8 mouse cellular contexts compared by ENCODE assay signal in the genomic region with DNA sequence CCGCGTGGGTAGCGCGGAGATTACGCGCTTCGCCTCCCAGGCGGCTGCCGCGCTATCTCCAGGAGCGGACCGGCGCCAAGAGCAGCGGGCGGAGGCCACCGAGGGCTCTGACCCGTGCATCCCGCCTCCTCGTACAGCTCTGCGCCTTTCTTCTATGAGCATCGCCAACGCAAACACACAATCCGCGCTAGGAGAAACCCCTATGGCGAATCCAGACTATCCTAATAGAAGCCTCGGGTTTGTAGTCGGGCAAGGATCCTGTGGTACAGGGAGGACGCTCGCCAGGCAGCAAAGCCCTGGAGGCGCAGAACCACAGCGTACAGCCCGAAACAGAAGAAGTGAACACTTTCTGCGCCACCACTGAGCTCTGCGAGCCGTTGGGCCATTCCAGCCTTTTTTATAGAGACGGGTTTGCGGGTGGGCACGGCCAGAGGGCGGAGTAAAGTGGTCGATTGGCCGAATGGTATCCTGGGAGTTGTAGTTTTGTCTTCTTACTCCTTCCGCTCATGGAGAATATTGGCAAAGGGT.
DNase-seq lines count a peak whose midpoint lies in the region; ATAC-seq and TF ChIP-seq lines count a peak whose summit lies in the region.

No protein-coding gene starts in this region.

- no peaks in the 10 kb centered on the region for H3K36me3 ChIP-seq in heart, embryonic 14.5 days (ENCODE audit: control insufficient read depth, insufficient read depth, low read length)
- no peaks in the 10 kb centered on the region for H3K36me3 ChIP-seq in kidney, postnatal 0 days (ENCODE audit: insufficient read depth, low read length)
- no peaks in the 10 kb centered on the region for H3K36me3 ChIP-seq in liver, adult 2 months (ENCODE audit: control insufficient read depth, insufficient read depth, low read length)

- under 1% methylated on average over 42 of the region's 42 CpGs for WGBS in heart, embryonic 14.5 days
- under 1% methylated on average over 42 of the region's 42 CpGs for WGBS in kidney, postnatal 0 days
- WGBS in liver, adult 2 months, result under 1% methylated on average over 42 of the region's 42 CpGs

- no peaks in the 10 kb centered on the region for H3K4me1 ChIP-seq in bone marrow macrophage, adult 2 months (ENCODE audit: control insufficient read depth, insufficient read depth, low read length)
- peaks cover 4 to 6% of the 10 kb centered on the region in 2 experiments; a peak in 1 of 4 replicates for H3K4me1 ChIP-seq in heart, embryonic 14.5 days (ENCODE audit: control insufficient read depth in 2 of 2, insufficient read depth in 2 of 2, low read length in 2 of 2)
- H3K4me1 ChIP-seq in kidney, postnatal 0 days (replicated peaks; ENCODE audit: insufficient read depth, low read length), result peaks cover 7% of the 10 kb centered on the region; the same call in 1 of the 2 replicates
- no peaks in the 10 kb centered on the region for H3K4me1 ChIP-seq in liver, adult 2 months (ENCODE audit: control insufficient read depth, insufficient read depth, low read length)

- no peaks in the 10 kb centered on the region for H3K9me3 ChIP-seq in heart, embryonic 14.5 days (ENCODE audit: control insufficient read depth, low read length)
- H3K9me3 ChIP-seq in kidney, postnatal 0 days (replicated peaks; ENCODE audit: low read length), result no peaks in the 10 kb centered on the region

- peak overlapping the region; percentile 75 for H3K9ac ChIP-seq in heart, embryonic 14.5 days (ENCODE audit: low read length)
- peak overlapping the region; percentile 63 for H3K9ac ChIP-seq in kidney, postnatal 0 days (ENCODE audit: low read depth, low read length)
- H3K9ac ChIP-seq in liver, adult 2 months (ENCODE audit: low read depth, low read length), result peak overlapping the region; percentile 47

- peaks cover 4% of the 10 kb centered on the region; the same call in 1 of the 2 replicates for H3K79me2 ChIP-seq in liver, adult 2 months (ENCODE audit: control insufficient read depth, insufficient read depth, low read length)

- peak; percentile 79 for ATAC-seq in heart, embryonic 14.5 days (ENCODE audit: insufficient number of reproducible peaks, insufficient read depth, low FRiP score, low read depth)
- ATAC-seq in kidney, postnatal 0 days (replicated peaks; ENCODE audit: low FRiP score, low read depth), result peak; percentile 78
- 0 out of 2 replicates have a peak, but pooled peaks have one; percentile 37 for ATAC-seq in monocyte, adult 5-6 weeks (replicated peaks; ENCODE audit: insufficient number of reproducible peaks, low FRiP score, low TSS enrichment, poor library complexity, severe bottlenecking)

- DNase-seq in B cell, adult 2 months, result peak; percentile 58 to 64
- peak; percentile 77 for DNase-seq in fibroblast of lung, adult 2 months (ENCODE audit: low read depth)
- DNase-seq in kidney, postnatal 0 days (ENCODE audit: low spot score), result peak; percentile 93
- peak; percentile 74 for DNase-seq in liver, adult 2 months (ENCODE audit: extremely low read depth, low read depth, low spot score)
- DNase-seq in spleen, postnatal 36 days (ENCODE audit: low spot score in 2 of 2), result peak; percentile 50 to 62

- peak overlapping the region; percentile 96 for H3K4me2 ChIP-seq in heart, embryonic 14.5 days (ENCODE audit: low read length)
- peak overlapping the region; percentile 92 for H3K4me2 ChIP-seq in kidney, postnatal 0 days (ENCODE audit: low read length)

- no peak for TF ChIP-seq POLR2A in bone marrow macrophage, adult 2 months (IDR thresholded peaks at IDR 0.05; ENCODE audit: borderline replicate concordance, low read depth, low read length)
- peak; percentile 91 for TF ChIP-seq POLR2A in liver, adult 2 months (IDR thresholded peaks at IDR 0.05; ENCODE audit: extremely low read depth, insufficient read depth, low read length)

- no peak for TF ChIP-seq CTCF in bone marrow macrophage, adult 2 months (IDR thresholded peaks at IDR 0.05; ENCODE audit: low read depth, low read length)
- TF ChIP-seq CTCF in kidney, postnatal 0 days (IDR thresholded peaks at IDR 0.05; ENCODE audit: low read depth), result no peak
- TF ChIP-seq CTCF in liver, adult 2 months (IDR thresholded peaks at IDR 0.05; ENCODE audit: low read depth, low read length), result no peak

- H3K27ac ChIP-seq in bone marrow macrophage, adult 2 months (ENCODE audit: insufficient read depth, low read depth, low read length), result no peak overlapping the region
- peak overlapping the region; percentile 23 to 60; a peak in 3 of 4 replicates for H3K27ac ChIP-seq in heart, embryonic 14.5 days (replicated peaks in 1 of 2; ENCODE audit: control insufficient read depth in 1 of 2, insufficient read depth in 1 of 2, low read depth in 2 of 2, low read length in 2 of 2)
- peak overlapping the region; percentile 65; the same call in 1 of the 2 replicates for H3K27ac ChIP-seq in kidney, postnatal 0 days
- H3K27ac ChIP-seq in liver, adult 2 months (replicated peaks; ENCODE audit: insufficient read depth, low read depth, low read length), result peak overlapping the region; percentile 63

- peaks cover 7% of the 10 kb centered on the region; the same call in 1 of the 2 replicates for H3K27me3 ChIP-seq in heart, embryonic 14.5 days (ENCODE audit: control insufficient read depth, insufficient read depth, low read length)
- H3K27me3 ChIP-seq in kidney, postnatal 0 days (ENCODE audit: insufficient read depth, low read length), result peaks cover 2% of the 10 kb centered on the region; the same call in 1 of the 2 replicates
- H3K27me3 ChIP-seq in liver, adult 2 months (ENCODE audit: control insufficient read depth, insufficient read depth, low read length), result no peaks in the 10 kb centered on the region

- H3K4me3 ChIP-seq in bone marrow macrophage, adult 2 months (ENCODE audit: insufficient read depth, low read length), result peak overlapping the region; percentile 69
- peak overlapping the region; percentile 56 to 63 for H3K4me3 ChIP-seq in heart, embryonic 14.5 days (ENCODE audit: control insufficient read depth in 1 of 2, insufficient read depth in 1 of 2, low read depth in 1 of 2, low read length in 2 of 2)
- H3K4me3 ChIP-seq in kidney, postnatal 0 days (replicated peaks; ENCODE audit: low read depth, low read length), result peak overlapping the region; percentile 59
- peak overlapping the region; percentile 63 for H3K4me3 ChIP-seq in liver, adult 2 months (ENCODE audit: insufficient read depth, low read depth, low read length)
